Mouse (Mus musculus) stomach, embryonic 16.5 days (tissue): ENCODE measurements around the gene Tspyl4. TPM values are rescaled to one million over a fixed set of nuclear protein-coding genes. Genes with fewer than 3 reads are reported as not detected.

ENCODE experiments used
- ATAC-seq: fragments of 200-750 bp; cut with Nextera tagmentation; 2 replicates; pipeline ENCODE4 v1.8.0; 2017; ENCODE audit warnings: moderate number of reproducible peaks, moderate TSS enrichment; ENCODE audit not compliant: insufficient read depth, low FRiP score
- H3K27ac ChIP-seq: fragments of 300-500 bp; sonication (generic); 2 replicates; pipeline ENCODE4 v1.5.1; 2014; ENCODE audit warnings: low read length
- H3K27me3 ChIP-seq: fragments of 300-500 bp; sonication (generic); 2 replicates; pipeline ENCODE4 v1.6.1; 2014; ENCODE audit warnings: low read length, control low read depth, mixed read lengths; ENCODE audit not compliant: control insufficient read depth, insufficient read depth
- H3K36me3 ChIP-seq: fragments of 300-500 bp; sonication (generic); 2 replicates; pipeline ENCODE4 v1.6.1; 2014; ENCODE audit warnings: low read length; ENCODE audit not compliant: control insufficient read depth, insufficient read depth
- H3K4me1 ChIP-seq: fragments of 300-500 bp; sonication (generic); 2 replicates; pipeline ENCODE4 v1.6.1; 2014; ENCODE audit warnings: low read length, control low read depth, mixed read lengths; ENCODE audit not compliant: control insufficient read depth, insufficient read depth
- H3K4me2 ChIP-seq: fragments of 300-500 bp; sonication (generic); 2 replicates; pipeline ENCODE4 v1.6.1; 2014; ENCODE audit warnings: low read depth, low read length, mixed read lengths
- H3K4me3 ChIP-seq: fragments of 300-500 bp; sonication (generic); replicated peaks from 2 replicates; pipeline ENCODE4 v1.5.1; 2014; ENCODE audit warnings: mild to moderate bottlenecking, low read length
- H3K9ac ChIP-seq: fragments of 300-500 bp; sonication (generic); 2 replicates; pipeline ENCODE4 v1.6.1; 2014; ENCODE audit warnings: low read length
- H3K9me3 ChIP-seq: fragments of 300-500 bp; sonication (generic); replicated peaks from 2 replicates; pipeline ENCODE4 v1.6.1; 2016; ENCODE audit warnings: low read length, control low read depth; ENCODE audit not compliant: control insufficient read depth
- WGBS: fragments of 180-500 bp; shearing (Covaris S2); extraction: QIAGEN DNeasy Blood & Tissue Kit; methylation state at CpG from one replicate; pipeline ENCODE4 v1.1.7; 2014; 5-methylcytosine and 5-hydroxymethylcytosine counted together
- polyA plus RNA-seq: library from polyadenylated mRNA; unstranded; fragments of >200 nt; fragmentation: Nextera tagmentation; extraction: Ambion mirVana; gene quantifications from 2 replicates; pipeline ENCODE4 v1.2.1, GENCODE M21; 2015

Tspyl4 gene
- polyA plus RNA-seq, 1 experiment from 2014 or later = 15.8 TPM

DNA sequence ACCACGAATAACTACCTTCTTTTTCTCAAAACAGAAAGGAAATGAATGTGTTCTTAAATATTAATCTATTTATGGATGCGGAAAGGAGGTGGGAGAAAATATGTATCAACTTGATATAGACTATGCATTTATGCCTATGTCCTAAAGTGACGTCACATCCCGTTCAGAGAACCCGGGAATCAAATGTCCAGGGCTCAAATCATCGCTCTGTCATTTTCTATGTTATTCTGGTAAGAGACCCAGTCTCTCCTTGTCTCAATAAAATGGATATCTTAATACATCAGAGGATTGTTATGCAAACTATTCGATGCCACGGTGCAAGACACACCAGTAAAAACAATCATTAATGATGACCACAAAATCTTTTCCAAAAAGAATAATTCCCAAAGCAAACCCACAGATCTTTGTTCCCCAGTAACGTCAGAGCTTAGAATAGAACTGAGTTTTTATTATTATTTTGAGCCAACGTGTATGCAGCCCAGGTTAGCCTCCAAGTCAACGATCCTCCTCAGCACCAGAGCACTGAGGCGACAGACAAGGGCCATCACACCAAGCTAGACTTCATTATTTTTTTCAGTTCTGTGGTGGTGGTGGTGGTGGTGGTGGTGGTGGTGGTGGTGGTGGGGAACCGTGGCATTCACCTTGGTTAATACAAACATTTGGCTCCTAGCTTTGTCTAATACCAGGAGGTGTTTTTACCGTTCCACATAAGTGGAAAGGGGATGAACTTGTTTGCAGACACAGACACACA lies 15.9 kb upstream of the Tspyl4 start:
- Histone ChIP-seq H3K4me2 (peak overlapping the region; percentile 91), H3K36me3 (no peaks in the 10 kb centered on the region), H3K9me3 (no peaks in the 10 kb centered on the region), H3K4me1 (peaks cover 8% of the 10 kb centered on the region), H3K27ac (peak overlapping the region; percentile 55; the same call in 1 of the 2 replicates), H3K9ac (peak overlapping the region; percentile 75), H3K27me3 (no peaks in the 10 kb centered on the region), H3K4me3 (peak overlapping the region; percentile 78)
- WGBS = 18% methylated on average over 14 of the region's 14 CpGs
- peak; percentile 9; the same call in 1 of the 2 replicates for ATAC-seq

DNA sequence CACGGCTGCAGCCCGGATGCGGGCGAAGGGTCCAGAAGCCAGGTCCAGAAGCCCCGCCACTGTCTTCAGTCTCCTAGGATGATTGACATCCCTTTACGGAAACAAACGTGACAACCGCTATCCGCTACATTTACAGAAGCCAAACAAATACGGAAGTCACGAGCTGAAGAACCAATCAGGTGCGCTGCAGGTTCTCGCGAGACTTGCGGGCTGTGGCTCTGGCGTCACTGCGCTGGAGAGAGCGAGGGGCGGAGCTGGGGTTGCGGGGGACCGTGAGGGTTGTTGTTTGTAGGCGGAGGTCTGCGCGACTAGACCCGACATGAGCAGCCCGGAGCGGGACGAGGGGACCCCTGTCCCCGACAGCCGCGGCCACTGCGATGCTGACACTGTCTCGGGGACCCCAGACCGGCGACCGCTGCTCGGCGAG lies 15.3 kb upstream of the Tspyl4 start, which contains the start of gene Tspyl1:
Gene Tspyl1, plus strand, starts transcription at position 229 of the 427 bp plus-strand sequence.
- no peaks in the 10 kb centered on the region for H3K9me3 ChIP-seq
- WGBS = under 1% methylated on average over 38 of the region's 38 CpGs

DNA sequence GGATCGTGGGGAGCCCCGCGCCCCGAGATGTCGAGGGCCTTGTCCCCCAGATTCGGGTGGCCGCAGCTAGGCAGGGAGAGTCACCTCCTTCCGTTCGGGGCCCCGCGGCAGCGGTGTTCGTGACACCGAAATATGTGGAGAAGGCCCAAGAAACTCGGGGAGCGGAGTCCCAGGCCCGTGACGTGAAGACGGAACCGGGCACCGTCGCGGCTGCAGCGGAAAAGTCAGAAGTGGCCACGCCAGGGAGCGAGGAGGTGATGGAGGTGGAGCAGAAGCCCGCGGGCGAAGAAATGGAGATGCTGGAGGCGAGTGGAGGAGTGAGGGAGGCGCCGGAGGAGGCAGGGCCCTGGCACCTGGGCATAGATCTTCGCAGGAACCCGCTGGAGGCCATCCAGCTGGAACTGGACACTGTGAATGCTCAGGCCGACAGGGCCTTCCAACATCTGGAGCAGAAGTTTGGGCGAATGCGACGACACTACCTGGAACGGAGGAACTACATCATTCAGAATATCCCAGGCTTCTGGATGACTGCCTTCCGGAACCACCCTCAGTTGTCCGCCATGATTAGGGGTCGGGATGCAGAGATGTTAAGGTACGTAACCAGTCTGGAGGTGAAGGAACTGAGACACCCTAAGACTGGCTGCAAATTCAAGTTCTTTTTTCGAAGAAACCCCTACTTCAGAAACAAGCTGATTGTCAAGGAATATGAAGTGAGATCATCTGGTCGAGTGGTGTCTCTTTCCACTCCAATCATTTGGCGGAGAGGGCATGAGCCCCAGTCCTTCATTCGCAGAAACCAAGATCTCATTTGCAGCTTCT lies 14.6 kb upstream of the Tspyl4 start:
- H3K27me3 ChIP-seq = no peaks in the 10 kb centered on the region
- peaks cover 8% of the 10 kb centered on the region for H3K4me1 ChIP-seq
- 3% methylated on average over 47 of the region's 47 CpGs for WGBS
- ATAC-seq = peak; percentile 35; the same call in 1 of the 2 replicates
- H3K4me2 ChIP-seq = peak overlapping the region; percentile 92
- peak overlapping the region; percentile 73 for H3K27ac ChIP-seq
- H3K4me3 ChIP-seq = peak overlapping the region; percentile 78
- H3K9me3 ChIP-seq = no peaks in the 10 kb centered on the region
- 0 out of 2 replicates have a peak, but pooled peaks cover 3% of the 10 kb centered on the region for H3K36me3 ChIP-seq
- H3K9ac ChIP-seq = peak overlapping the region; percentile 95

More for the DNA sequence above, 15.3 kb upstream of the Tspyl4 start, which contains the start of gene Tspyl1:
- no peaks in the 10 kb centered on the region for H3K27me3 ChIP-seq
- H3K36me3 ChIP-seq = no peaks in the 10 kb centered on the region
- H3K9ac ChIP-seq = peak within 1 kb of the TSS; percentile 95
- peak within 1 kb of the TSS; percentile 92 for H3K4me2 ChIP-seq
- H3K27ac ChIP-seq = peak within 1 kb of the TSS; percentile 73
- H3K4me1 ChIP-seq = peaks cover 8% of the 10 kb centered on the region
- H3K4me3 ChIP-seq = peak within 1 kb of the TSS; percentile 78
- peak; percentile 97 for ATAC-seq

DNA sequence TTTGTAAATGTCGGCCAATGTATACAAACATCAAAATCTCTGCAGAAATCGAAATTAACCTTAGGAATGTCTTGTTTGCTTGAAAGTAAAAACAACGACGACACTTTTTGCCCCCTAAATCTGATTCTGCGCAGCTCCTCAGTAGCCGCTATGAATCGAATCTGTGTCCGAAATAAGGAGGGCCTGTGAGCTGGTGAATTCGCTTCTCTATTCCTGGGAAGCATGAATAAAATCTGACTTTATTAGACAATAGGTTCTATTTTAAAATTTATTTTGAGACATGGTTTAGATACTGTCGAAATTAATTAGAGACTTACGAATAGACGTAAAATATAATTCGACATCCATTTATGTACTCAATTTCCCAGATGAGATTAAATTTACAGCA lies 337 bp upstream of the Tspyl4 start:
- Histone ChIP-seq H3K4me3 (peak overlapping the region; percentile 76), H3K27ac (no peak overlapping the region), H3K27me3 (no peaks in the 10 kb centered on the region), H3K4me2 (peak overlapping the region; percentile 88), H3K9ac (peak overlapping the region; percentile 72), H3K4me1 (0 out of 2 replicates have a peak, but pooled peaks cover 9% of the 10 kb centered on the region), H3K36me3 (no peaks in the 10 kb centered on the region), H3K9me3 (no peaks in the 10 kb centered on the region)
- WGBS = 3% methylated on average over 13 of the region's 13 CpGs
- no peak for ATAC-seq

DNA sequence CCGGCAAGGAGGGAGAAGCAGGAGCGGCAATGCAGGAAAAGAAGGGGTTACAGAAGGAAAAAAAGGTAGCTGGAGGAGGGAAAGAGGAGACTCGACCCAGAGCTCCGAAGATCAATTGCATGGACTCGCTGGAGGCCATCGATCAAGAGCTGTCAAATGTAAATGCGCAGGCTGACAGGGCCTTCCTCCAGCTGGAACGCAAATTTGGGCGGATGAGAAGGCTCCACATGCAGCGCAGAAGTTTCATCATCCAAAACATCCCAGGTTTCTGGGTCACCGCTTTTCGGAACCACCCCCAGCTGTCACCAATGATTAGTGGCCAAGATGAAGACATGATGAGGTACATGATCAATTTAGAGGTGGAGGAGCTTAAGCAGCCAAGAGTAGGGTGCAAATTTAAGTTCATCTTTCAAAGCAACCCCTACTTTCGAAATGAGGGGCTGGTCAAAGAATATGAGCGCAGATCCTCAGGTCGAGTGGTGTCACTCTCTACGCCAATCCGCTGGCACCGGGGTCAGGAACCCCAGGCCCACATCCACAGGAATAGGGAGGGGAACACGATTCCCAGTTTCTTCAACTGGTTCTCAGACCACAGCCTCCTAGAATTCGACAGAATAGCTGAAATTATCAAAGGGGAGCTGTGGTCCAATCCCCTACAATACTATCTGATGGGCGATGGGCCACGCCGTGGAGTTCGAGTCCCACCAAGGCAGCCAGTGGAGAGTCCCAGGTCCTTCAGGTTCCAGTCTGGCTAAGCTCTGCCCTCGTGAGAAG lies 925 bp downstream of the Tspyl4 start:
- no peaks in the 10 kb centered on the region for H3K27me3 ChIP-seq
- H3K4me2 ChIP-seq = peak overlapping the region; percentile 88
- no peaks in the 10 kb centered on the region for H3K36me3 ChIP-seq
- H3K4me1 ChIP-seq = 0 out of 2 replicates have a peak, but pooled peaks cover 9% of the 10 kb centered on the region
- H3K9me3 ChIP-seq = no peaks in the 10 kb centered on the region
- H3K4me3 ChIP-seq = peak overlapping the region; percentile 76
- peak overlapping the region; percentile 72 for H3K9ac ChIP-seq
- H3K27ac ChIP-seq = peak overlapping the region; percentile 53; the same call in 1 of the 2 replicates
- whole genome bisulfite sequencing = 44% methylated on average over 25 of the region's 25 CpGs
- ATAC-seq = no peak

DNA sequence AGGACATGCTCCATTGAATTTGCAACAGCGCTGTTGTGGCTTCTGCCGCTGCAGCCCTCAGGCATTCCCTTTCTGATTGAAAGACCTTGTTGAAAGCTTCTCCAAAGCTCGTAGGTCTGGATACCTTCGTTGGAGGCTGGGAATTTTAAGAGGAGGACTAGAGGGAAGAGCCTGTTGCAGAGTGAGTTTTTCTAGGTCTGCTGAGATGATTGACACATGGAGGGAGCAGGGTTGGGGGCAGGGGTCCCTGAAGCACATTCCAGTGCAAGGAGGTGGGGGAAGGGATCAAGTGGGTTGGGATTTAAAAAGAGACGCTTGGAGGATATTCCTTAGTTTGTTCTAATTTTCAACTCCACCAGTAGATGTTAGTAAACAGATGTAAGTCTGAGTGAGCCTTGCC lies 3.1 kb downstream of the Tspyl4 start:
- Histone ChIP-seq H3K4me1 (0 out of 2 replicates have a peak, but pooled peaks cover 9% of the 10 kb centered on the region), H3K27ac (no peak overlapping the region), H3K4me3 (no peak overlapping the region), H3K27me3 (no peaks in the 10 kb centered on the region), H3K9ac (0 out of 2 replicates have a peak overlapping the region, but pooled peaks have one; percentile 22), H3K4me2 (peak overlapping the region; percentile 6; the same call in 1 of the 2 replicates), H3K9me3 (no peaks in the 10 kb centered on the region), H3K36me3 (no peaks in the 10 kb centered on the region)
- ATAC-seq = no peak
- WGBS = 33% methylated on average over 5 of the region's 5 CpGs

DNA sequence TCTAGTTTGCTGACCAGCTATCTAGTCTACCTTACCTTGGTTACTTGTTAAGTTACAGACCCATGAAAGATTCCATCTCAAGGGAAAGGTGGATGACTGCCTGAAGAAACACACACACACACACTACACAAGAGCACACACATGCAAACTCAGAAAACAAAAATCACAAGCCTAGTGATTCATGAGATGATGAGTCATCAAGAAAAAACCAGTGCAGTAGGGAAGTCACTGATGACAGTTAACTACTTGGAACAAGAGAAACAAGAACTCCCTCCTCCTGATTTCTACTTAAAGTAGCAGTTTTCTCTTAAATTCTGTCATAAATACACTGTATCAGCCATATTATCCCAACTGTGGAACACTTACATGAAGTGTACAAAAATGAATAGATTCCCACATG lies 9.8 kb downstream of the Tspyl4 start:
- H3K36me3 ChIP-seq = no peaks in the 10 kb centered on the region
- H3K4me2 ChIP-seq = no peak overlapping the region
- H3K27me3 ChIP-seq = no peaks in the 10 kb centered on the region
- no peaks in the 10 kb centered on the region for H3K4me1 ChIP-seq
- ATAC-seq = no peak
- H3K4me3 ChIP-seq = no peak overlapping the region
- H3K9me3 ChIP-seq = no peaks in the 10 kb centered on the region
- no peak overlapping the region for H3K27ac ChIP-seq
- H3K9ac ChIP-seq = no peak overlapping the region

DNA sequence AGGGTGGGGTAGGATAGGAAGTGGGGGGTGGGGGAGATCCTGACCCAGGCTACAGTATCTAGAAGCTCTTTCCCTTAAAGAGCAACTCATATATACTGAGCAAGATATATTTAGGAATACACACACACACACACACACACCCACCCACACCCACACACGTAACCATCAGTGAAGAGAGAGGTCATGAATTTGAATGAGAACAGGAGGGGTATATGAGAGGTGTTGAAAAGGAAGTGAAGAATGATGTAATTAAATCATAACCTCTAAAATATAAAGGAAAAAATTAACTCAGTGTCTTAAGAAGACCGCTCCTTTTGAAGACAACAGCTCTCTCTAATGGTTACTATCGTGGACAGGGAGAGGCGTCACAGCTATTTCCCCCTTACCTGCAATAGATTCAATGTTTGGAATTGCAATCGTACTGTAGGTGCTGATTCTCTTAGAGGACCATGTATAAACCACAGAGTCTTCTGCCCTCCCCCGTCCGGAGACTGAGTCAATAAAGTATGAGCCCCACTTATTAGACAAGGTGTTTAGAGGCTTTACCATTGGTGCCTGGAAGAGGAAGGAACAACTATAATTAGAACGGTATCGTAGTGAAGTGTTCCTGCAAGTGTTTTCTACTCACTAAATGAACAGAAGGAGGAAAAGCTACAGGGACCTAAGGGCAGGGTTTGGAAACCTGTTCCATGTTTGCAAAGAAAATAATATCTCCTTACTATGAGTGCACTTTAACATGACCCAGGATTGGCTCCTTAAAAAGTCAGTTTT lies 12.9 kb downstream of the Tspyl4 start:
- Histone ChIP-seq H3K36me3 (no peaks in the 10 kb centered on the region), H3K4me2 (no peak overlapping the region), H3K9me3 (no peaks in the 10 kb centered on the region), H3K4me3 (no peak overlapping the region), H3K27ac (no peak overlapping the region), H3K9ac (no peak overlapping the region), H3K27me3 (no peaks in the 10 kb centered on the region), H3K4me1 (no peaks in the 10 kb centered on the region)
- 81% methylated on average over 9 of the region's 9 CpGs for WGBS
- no peak for ATAC-seq
